8 mouse cellular contexts compared by ENCODE assay signal in genomic region chrX:99819395-99819935, GRCm38 (mm10). TPM values are rescaled to one million over a fixed set of nuclear protein-coding genes. Genes with fewer than 3 reads are reported as not detected.
DNase-seq lines count a peak whose midpoint lies in the region; ATAC-seq and TF ChIP-seq lines count a peak whose summit lies in the region.

No protein-coding gene starts in this region.

- H3K4me2 ChIP-seq in embryonic facial prominence, embryonic 13.5 days = peak overlapping the region; percentile 73
- H3K4me2 ChIP-seq in liver, postnatal 0 days (ENCODE audit: low read depth, low read length) = peak overlapping the region; percentile 66

- DNase-seq in adrenal gland, postnatal 36 days = peak; percentile 71 to 74
- DNase-seq in heart, postnatal 10 days = peak; percentile 66 to 75
- DNase-seq in kidney, postnatal 25 days = peak; percentile 67 to 68
- peak; percentile 69 for DNase-seq in liver, postnatal 0 days
- DNase-seq in ovary, adult 18-20 months (ENCODE audit: low spot score) = peak; percentile 45

- no peak overlapping the region for H3K27ac ChIP-seq in embryonic facial prominence, embryonic 13.5 days
- no peak overlapping the region for H3K27ac ChIP-seq in liver, postnatal 0 days (ENCODE audit: low read depth)

- H3K36me3 ChIP-seq in E14TG2a.4 (ENCODE audit: insufficient read depth, low read length) = no peaks in the 10 kb centered on the region
- H3K36me3 ChIP-seq in embryonic facial prominence, embryonic 13.5 days = no peaks in the 10 kb centered on the region
- H3K36me3 ChIP-seq in liver, postnatal 0 days (replicated peaks; ENCODE audit: insufficient read depth, low read length) = no peaks in the 10 kb centered on the region

- H3K4me1 ChIP-seq in E14TG2a.4 (replicated peaks; ENCODE audit: low read depth, low read length) = peaks cover 9% of the 10 kb centered on the region
- H3K4me1 ChIP-seq in embryonic facial prominence, embryonic 13.5 days = no peaks in the 10 kb centered on the region
- no peaks in the 10 kb centered on the region for H3K4me1 ChIP-seq in liver, postnatal 0 days (ENCODE audit: insufficient read depth)

- no peak overlapping the region for H3K9ac ChIP-seq in embryonic facial prominence, embryonic 13.5 days
- H3K9ac ChIP-seq in liver, postnatal 0 days (replicated peaks) = no peak overlapping the region

- ATAC-seq in embryonic facial prominence, embryonic 13.5 days (ENCODE audit: insufficient number of reproducible peaks, insufficient read depth, low FRiP score, low TSS enrichment, low read depth) = peak; percentile 29
- ATAC-seq in liver, postnatal 0 days = no peak
- ATAC-seq in activated CD4-positive, CD25-positive, alpha-beta regulatory T cell, adult 4 months = no peak

- H3K27me3 ChIP-seq in E14TG2a.4 (ENCODE audit: insufficient read depth, low read length) = peaks cover 34% of the 10 kb centered on the region
- H3K27me3 ChIP-seq in embryonic facial prominence, embryonic 13.5 days = peaks cover 83% of the 10 kb centered on the region
- H3K27me3 ChIP-seq in liver, postnatal 0 days (ENCODE audit: insufficient read depth, low read length) = peaks cover 31% of the 10 kb centered on the region

- 20% methylated on average over 22 of the region's 22 CpGs for WGBS in embryonic facial prominence, embryonic 13.5 days
- WGBS in liver, postnatal 0 days (ENCODE audit: insufficient replicate concordance) = 24% methylated on average over 20 of the region's 22 CpGs

- TF ChIP-seq CTCF in E14TG2a.4 (conservative IDR thresholded peaks at IDR 0.05; ENCODE audit: low read length) = 0 out of 2 replicates have a peak, but pooled peaks have one; percentile 16
- 0 out of 2 replicates have a peak, but pooled peaks have one; percentile 8 for TF ChIP-seq CTCF in liver, postnatal 0 days (IDR thresholded peaks at IDR 0.05; ENCODE audit: low read depth)

- H3K4me3 ChIP-seq in E14TG2a.4 (replicated peaks; ENCODE audit: low read length) = peak overlapping the region; percentile 85
- H3K4me3 ChIP-seq in embryonic facial prominence, embryonic 13.5 days = peak overlapping the region; percentile 58
- H3K4me3 ChIP-seq in liver, postnatal 0 days (ENCODE audit: low read depth, low read length) = peak overlapping the region; percentile 36

- no peak for TF ChIP-seq EP300 in liver, postnatal 0 days (IDR thresholded peaks at IDR 0.05; ENCODE audit: low read depth)

- no peaks in the 10 kb centered on the region; the same call in 1 of the 2 replicates for H3K9me3 ChIP-seq in E14TG2a.4 (ENCODE audit: low read length)
- no peaks in the 10 kb centered on the region for H3K9me3 ChIP-seq in embryonic facial prominence, embryonic 13.5 days
- H3K9me3 ChIP-seq in liver, postnatal 0 days (ENCODE audit: low read length) = no peaks in the 10 kb centered on the region

- intact Hi-C loops in heart, postnatal 10 days (cut with DNase I) = no loop called here

RNA-seq across cellular contexts. Expression of gene Tmem28, which starts 1.4 kb away (rescaled TPM):
- 1 to 10 TPM; 2.0 to 2.4 TPM for total RNA-seq in adrenal gland, postnatal 36 days (2021)
- 0.58 and 0.66 TPM in 2 replicates for polyA plus RNA-seq in embryonic facial prominence, embryonic 13.5 days (2015; fragmentation: Nextera tagmentation; extraction: Ambion mirVana)
- not detected for total RNA-seq in heart, postnatal 10 days (2021)
- polyA plus RNA-seq in liver, postnatal 0 days (2015; fragmentation: Nextera tagmentation; extraction: Ambion mirVana) = not detected in 2 replicates
- not detected for polyA plus RNA-seq in activated CD4-positive, CD25-positive, alpha-beta regulatory T cell, adult 4 months (2017; shearing (Covaris generic))
